Mouse (Mus musculus): ENCODE measurements around the gene Tpm4. TPM values are rescaled to one million over a fixed set of nuclear protein-coding genes. Genes with fewer than 3 reads are reported as not detected.

Tpm4 gene
- polyA plus RNA-seq, 1 experiment from 2014 or later, result 659 TPM

GRCm38 (mm10) chr8:72127834-72128233 is 6.9 kb upstream of the Tpm4 start:
- Histone ChIP-seq H3K4me3 (no peak overlapping the region), H3K9me3 (no peaks in the 10 kb centered on the region), H3K9ac (no peak overlapping the region), H3K27ac (no peak overlapping the region), H3K4me1 (0 out of 2 replicates have a peak, but pooled peaks cover 3% of the 10 kb centered on the region), H3K4me2 (replicated peaks) (no peak overlapping the region), H3K36me3 (no peaks in the 10 kb centered on the region), H3K27me3 (no peaks in the 10 kb centered on the region)
- ATAC-seq (ENCODE audit: insufficient number of reproducible peaks, insufficient read depth, low FRiP score, low TSS enrichment), result no peak
- WGBS, result 79% methylated on average over 1 of the region's 1 CpGs

GRCm38 (mm10) chr8:72131251-72131650 is 3.5 kb upstream of the Tpm4 start:
- Histone ChIP-seq H3K9me3 (no peaks in the 10 kb centered on the region), H3K4me1 (0 out of 2 replicates have a peak, but pooled peaks cover 3% of the 10 kb centered on the region), H3K4me3 (no peak overlapping the region), H3K9ac (no peak overlapping the region), H3K4me2 (replicated peaks) (no peak overlapping the region), H3K36me3 (no peaks in the 10 kb centered on the region), H3K27ac (no peak overlapping the region), H3K27me3 (no peaks in the 10 kb centered on the region)
- no peak for ATAC-seq (ENCODE audit: insufficient number of reproducible peaks, insufficient read depth, low FRiP score, low TSS enrichment)
- WGBS, result 42% methylated on average over 2 of the region's 2 CpGs

GRCm38 (mm10) chr8:72131901-72132300 is 2.9 kb upstream of the Tpm4 start:
- no peaks in the 10 kb centered on the region for H3K9me3 ChIP-seq
- no peak overlapping the region for H3K9ac ChIP-seq
- H3K36me3 ChIP-seq, result no peaks in the 10 kb centered on the region
- ATAC-seq (ENCODE audit: insufficient number of reproducible peaks, insufficient read depth, low FRiP score, low TSS enrichment), result no peak
- 0 out of 2 replicates have a peak overlapping the region, but pooled peaks have one; percentile 5 for H3K27ac ChIP-seq
- 0 out of 2 replicates have a peak, but pooled peaks cover 3% of the 10 kb centered on the region for H3K4me1 ChIP-seq
- H3K27me3 ChIP-seq, result no peaks in the 10 kb centered on the region
- no peak overlapping the region for H3K4me3 ChIP-seq
- no peak overlapping the region for H3K4me2 ChIP-seq (replicated peaks)
- 68% methylated on average over 2 of the region's 2 CpGs for WGBS

GRCm38 (mm10) chr8:72132417-72132816 is 2.4 kb upstream of the Tpm4 start:
- no peak overlapping the region for H3K4me3 ChIP-seq
- WGBS, result 67% methylated on average over 1 of the region's 1 CpGs
- no peaks in the 10 kb centered on the region for H3K9me3 ChIP-seq
- H3K27me3 ChIP-seq, result no peaks in the 10 kb centered on the region
- no peak for ATAC-seq (ENCODE audit: insufficient number of reproducible peaks, insufficient read depth, low FRiP score, low TSS enrichment)
- no peak overlapping the region for H3K27ac ChIP-seq
- no peak overlapping the region for H3K9ac ChIP-seq
- H3K4me2 ChIP-seq (replicated peaks), result no peak overlapping the region
- H3K36me3 ChIP-seq, result no peaks in the 10 kb centered on the region
- peaks cover 5% of the 10 kb centered on the region; the same call in 1 of the 2 replicates for H3K4me1 ChIP-seq

- Histone ChIP-seq H3K4me3 (no peak overlapping the region), H3K9me3 (no peaks in the 10 kb centered on the region), H3K27ac (no peak overlapping the region), H3K27me3 (no peaks in the 10 kb centered on the region), H3K9ac (no peak overlapping the region), H3K4me2 (replicated peaks) (no peak overlapping the region), H3K4me1 (peaks cover 10% of the 10 kb centered on the region; the same call in 1 of the 2 replicates), H3K36me3 (peaks cover 1% of the 10 kb centered on the region; the same call in 1 of the 2 replicates)
- WGBS, result 74% methylated on average over 1 of the region's 1 CpGs
- no peak for ATAC-seq (ENCODE audit: insufficient number of reproducible peaks, insufficient read depth, low FRiP score, low TSS enrichment)
Observed at GRCm38 (mm10) chr8:72132891-72133290, 1.9 kb upstream of the Tpm4 start.

GRCm38 (mm10) chr8:72133507-72133906 is 1.3 kb upstream of the Tpm4 start:
- Histone ChIP-seq H3K9me3 (no peaks in the 10 kb centered on the region), H3K4me3 (no peak overlapping the region), H3K36me3 (peaks cover 6% of the 10 kb centered on the region), H3K27me3 (no peaks in the 10 kb centered on the region), H3K4me2 (replicated peaks) (no peak overlapping the region), H3K9ac (no peak overlapping the region), H3K4me1 (peaks cover 11% of the 10 kb centered on the region; the same call in 1 of the 2 replicates), H3K27ac (no peak overlapping the region)
- ATAC-seq (ENCODE audit: insufficient number of reproducible peaks, insufficient read depth, low FRiP score, low TSS enrichment), result no peak
- WGBS, result 50% methylated on average over 1 of the region's 1 CpGs

- Histone ChIP-seq H3K9ac (peak overlapping the region; percentile 93), H3K27ac (peak overlapping the region; percentile 100), H3K4me2 (replicated peaks) (peak overlapping the region; percentile 77), H3K36me3 (peaks cover 28% of the 10 kb centered on the region), H3K4me1 (peaks cover 11% of the 10 kb centered on the region; the same call in 1 of the 2 replicates), H3K27me3 (no peaks in the 10 kb centered on the region), H3K9me3 (no peaks in the 10 kb centered on the region), H3K4me3 (peak overlapping the region; percentile 83)
- peak; percentile 23 for ATAC-seq (ENCODE audit: insufficient number of reproducible peaks, insufficient read depth, low FRiP score, low TSS enrichment)
- WGBS, result under 1% methylated on average over 56 of the region's 62 CpGs
Observed at GRCm38 (mm10) chr8:72135446-72136301, 899 bp downstream of the Tpm4 start.

- WGBS, result 1% methylated on average over 18 of the region's 18 CpGs
- peaks cover 36% of the 10 kb centered on the region for H3K36me3 ChIP-seq
- ATAC-seq (ENCODE audit: insufficient number of reproducible peaks, insufficient read depth, low FRiP score, low TSS enrichment), result peak; percentile 63
- peak overlapping the region; percentile 100 for H3K27ac ChIP-seq
- H3K9ac ChIP-seq, result peak overlapping the region; percentile 93
- peaks cover 9% of the 10 kb centered on the region; the same call in 1 of the 2 replicates for H3K4me1 ChIP-seq
- H3K9me3 ChIP-seq, result no peaks in the 10 kb centered on the region
- peak overlapping the region; percentile 77 for H3K4me2 ChIP-seq (replicated peaks)
- H3K4me3 ChIP-seq, result peak overlapping the region; percentile 83
- no peaks in the 10 kb centered on the region for H3K27me3 ChIP-seq
Observed at GRCm38 (mm10) chr8:72136302-72136978, 1.7 kb downstream of the Tpm4 start.

- 85% methylated on average over 2 of the region's 2 CpGs for WGBS
Observed at GRCm38 (mm10) chr8:72137431-72137830, 2.7 kb downstream of the Tpm4 start.

GRCm38 (mm10) chr8:72138456-72138855 is 3.7 kb downstream of the Tpm4 start:
- H3K27me3 ChIP-seq, result no peaks in the 10 kb centered on the region
- H3K9ac ChIP-seq, result no peak overlapping the region
- peak overlapping the region; percentile 18; the same call in 1 of the 2 replicates for H3K27ac ChIP-seq
- H3K36me3 ChIP-seq, result peaks cover 56% of the 10 kb centered on the region
- peaks cover 8% of the 10 kb centered on the region; the same call in 1 of the 2 replicates for H3K4me1 ChIP-seq
- H3K9me3 ChIP-seq, result no peaks in the 10 kb centered on the region
- no peak for ATAC-seq (ENCODE audit: insufficient number of reproducible peaks, insufficient read depth, low FRiP score, low TSS enrichment)
- 98% methylated on average over 5 of the region's 5 CpGs for WGBS
- H3K4me2 ChIP-seq (replicated peaks), result no peak overlapping the region
- no peak overlapping the region for H3K4me3 ChIP-seq

More at GRCm38 (mm10) chr8:72137431-72137830, 2.7 kb downstream of the Tpm4 start:
- H3K4me2 ChIP-seq (replicated peaks), result peak overlapping the region; percentile 77
- H3K27ac ChIP-seq, result no peak overlapping the region
- no peak overlapping the region for H3K9ac ChIP-seq
- H3K4me1 ChIP-seq, result peaks cover 8% of the 10 kb centered on the region; the same call in 1 of the 2 replicates
- H3K27me3 ChIP-seq, result no peaks in the 10 kb centered on the region
- H3K4me3 ChIP-seq, result no peak overlapping the region
- no peak for ATAC-seq (ENCODE audit: insufficient number of reproducible peaks, insufficient read depth, low FRiP score, low TSS enrichment)
- H3K9me3 ChIP-seq, result no peaks in the 10 kb centered on the region
- peaks cover 45% of the 10 kb centered on the region for H3K36me3 ChIP-seq

- Histone ChIP-seq H3K9me3 (no peaks in the 10 kb centered on the region), H3K27ac (no peak overlapping the region), H3K4me2 (replicated peaks) (no peak overlapping the region), H3K4me1 (no peaks in the 10 kb centered on the region), H3K4me3 (no peak overlapping the region), H3K27me3 (no peaks in the 10 kb centered on the region), H3K9ac (no peak overlapping the region), H3K36me3 (peaks cover 96% of the 10 kb centered on the region)
- ATAC-seq (ENCODE audit: insufficient number of reproducible peaks, insufficient read depth, low FRiP score, low TSS enrichment), result no peak
- WGBS, result 92% methylated on average over 13 of the region's 13 CpGs
Observed at GRCm38 (mm10) chr8:72143256-72143824, 8.6 kb downstream of the Tpm4 start.
